Mouse (Mus musculus) embryonic fibroblast, embryonic 13.5 days (primary cell): ENCODE results near the gene Arid3a.

Experiments used
- CTCF ChIP-seq: IDR thresholded peaks from 2 replicates; pipeline ENCODE4 v1.5.1; 2011; ENCODE audit warnings: mild to moderate bottlenecking, control low read depth, low read length, moderate library complexity, borderline replicate concordance; ENCODE audit not compliant: insufficient read depth
- POLR2A ChIP-seq: IDR thresholded peaks from 2 replicates; pipeline ENCODE4 v1.6.1; 2011; ENCODE audit warnings: low read depth, mild to moderate bottlenecking, control low read depth, low read length, moderate library complexity

DNA sequence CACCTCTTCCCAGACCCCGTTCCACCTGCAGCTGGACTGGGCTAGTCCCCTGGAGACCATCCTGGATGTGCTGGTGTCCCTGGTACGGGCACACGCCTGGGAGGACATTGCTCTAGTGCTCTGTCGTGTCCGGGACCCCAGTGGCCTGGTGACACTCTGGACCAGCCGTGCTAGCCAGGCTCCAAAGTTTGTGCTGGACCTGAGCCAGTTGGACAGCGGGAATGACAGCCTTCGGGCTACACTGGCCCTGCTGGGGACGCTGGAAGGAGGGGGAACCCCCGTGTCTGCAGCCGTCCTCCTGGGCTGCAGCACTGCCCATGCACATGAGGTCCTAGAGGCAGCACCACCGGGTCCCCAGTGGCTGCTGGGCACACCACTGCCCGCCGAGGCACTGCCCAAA lies 46.0 kb downstream of the Arid3a start:
- TF ChIP-seq POLR2A (no peak), CTCF (no peak)
